Comparison of ENCODE assay signal across 8 mouse cellular contexts in genomic region chr7:110164103-110164681, GRCm38 (mm10). TPM values are rescaled to one million over a fixed set of nuclear protein-coding genes. Genes with fewer than 3 reads are reported as not detected.
DNase-seq lines count a peak whose midpoint lies in the region; ATAC-seq and TF ChIP-seq lines count a peak whose summit lies in the region.

No protein-coding gene starts in this region.

- no peaks in the 10 kb centered on the region for H3K36me3 ChIP-seq in G1E (replicated peaks)
- H3K36me3 ChIP-seq in forebrain, embryonic 16.5 days (ENCODE audit: control insufficient read depth, insufficient read depth): no peaks in the 10 kb centered on the region
- H3K36me3 ChIP-seq in lung, embryonic 14.5 days (ENCODE audit: insufficient read depth): no peaks in the 10 kb centered on the region
- no peaks in the 10 kb centered on the region for H3K36me3 ChIP-seq in thymus, adult 2 months (ENCODE audit: control insufficient read depth, insufficient read depth, low read length)

- H3K4me1 ChIP-seq in G1E (ENCODE audit: insufficient read depth, low read depth, low read length): peaks cover 27% of the 10 kb centered on the region
- peaks cover 6% of the 10 kb centered on the region for H3K4me1 ChIP-seq in forebrain, embryonic 16.5 days (replicated peaks; ENCODE audit: control insufficient read depth, insufficient read depth, low read length)
- H3K4me1 ChIP-seq in lung, embryonic 14.5 days (ENCODE audit: insufficient read depth): no peaks in the 10 kb centered on the region
- H3K4me1 ChIP-seq in olfactory bulb, adult 2 months (ENCODE audit: control insufficient read depth, insufficient read depth, low read length): no peaks in the 10 kb centered on the region
- H3K4me1 ChIP-seq in thymus, adult 2 months (replicated peaks; ENCODE audit: control insufficient read depth, insufficient read depth, low read length): 0 out of 2 replicates have a peak, but pooled peaks cover 4% of the 10 kb centered on the region

- no peaks in the 10 kb centered on the region for H3K27me3 ChIP-seq in G1E (ENCODE audit: insufficient read depth, low read length)
- no peaks in the 10 kb centered on the region for H3K27me3 ChIP-seq in forebrain, embryonic 16.5 days (replicated peaks; ENCODE audit: control insufficient read depth, insufficient read depth, low read length)
- no peaks in the 10 kb centered on the region for H3K27me3 ChIP-seq in lung, embryonic 14.5 days (ENCODE audit: insufficient read depth, low read length)
- H3K27me3 ChIP-seq in thymus, adult 2 months (ENCODE audit: control insufficient read depth, insufficient read depth, low read length): no peaks in the 10 kb centered on the region

- peak overlapping the region; percentile 76 for H3K9ac ChIP-seq in forebrain, embryonic 16.5 days (replicated peaks; ENCODE audit: low read depth, low read length)
- peak overlapping the region; percentile 75 for H3K9ac ChIP-seq in lung, embryonic 14.5 days

- whole genome bisulfite sequencing in forebrain, embryonic 16.5 days: under 1% methylated on average over 24 of the region's 24 CpGs
- under 1% methylated on average over 24 of the region's 24 CpGs for WGBS in lung, embryonic 14.5 days
- whole genome bisulfite sequencing in olfactory bulb, adult 2 months: under 1% methylated on average over 24 of the region's 24 CpGs
- under 1% methylated on average over 24 of the region's 24 CpGs for WGBS in thymus, adult 2 months

- ATAC-seq in G1E (ENCODE audit: extremely low read depth, insufficient number of reproducible peaks, low FRiP score, poor library complexity, severe bottlenecking): peak; percentile 64
- ATAC-seq in forebrain, embryonic 16.5 days: peak; percentile 85
- ATAC-seq in lung, embryonic 14.5 days (ENCODE audit: insufficient read depth): peak; percentile 87

- intact Hi-C loops in heart, postnatal 36 days (cut with DNase I): loop anchor here (2.0 to 10.0 kb wide), 3 partner anchors 41 to 481 kb away; partner anchors contain the start of genes Swap70 and Wee1

- H3K9me3 ChIP-seq in G1E (replicated peaks): no peaks in the 10 kb centered on the region
- no peaks in the 10 kb centered on the region for H3K9me3 ChIP-seq in forebrain, embryonic 16.5 days (ENCODE audit: control insufficient read depth, low read length)
- no peaks in the 10 kb centered on the region for H3K9me3 ChIP-seq in lung, embryonic 14.5 days (ENCODE audit: low read depth, low read length)

- peak overlapping the region; percentile 90 for H3K4me2 ChIP-seq in forebrain, embryonic 16.5 days (ENCODE audit: low read length)
- H3K4me2 ChIP-seq in lung, embryonic 14.5 days: peak overlapping the region; percentile 87

- peak; percentile 79 for DNase-seq in G1E (ENCODE audit: low spot score)
- DNase-seq in cerebellum, adult 18-20 months: peak; percentile 65 to 68
- DNase-seq in heart, postnatal 36 days: peak; percentile 89
- DNase-seq in layer of hippocampus, adult 2 months (ENCODE audit: low spot score in 2 of 2): peak; percentile 61 to 69
- peak; percentile 97 for DNase-seq in lung, embryonic 14.5 days
- DNase-seq in thymus, adult 2 months: peak; percentile 85

- TF ChIP-seq CTCF in G1E (IDR thresholded peaks at IDR 0.05; ENCODE audit: low read depth, low read length): no peak; the same call in 1 of the 2 replicates
- TF ChIP-seq CTCF in layer of hippocampus, adult 2 months (conservative IDR thresholded peaks at IDR 0.05): peak; percentile 79
- peak; percentile 83 for TF ChIP-seq CTCF in lung, embryonic 14.5 days (IDR thresholded peaks at IDR 0.05; ENCODE audit: low read depth)
- peak; percentile 59; the same call in 1 of the 2 replicates for TF ChIP-seq CTCF in olfactory bulb, adult 2 months (IDR thresholded peaks at IDR 0.05; ENCODE audit: insufficient read depth, low read depth, low read length)
- peak; percentile 88 for TF ChIP-seq CTCF in thymus, adult 2 months (IDR thresholded peaks at IDR 0.05; ENCODE audit: borderline replicate concordance, control insufficient read depth, extremely low read depth, insufficient read depth, low read length, poor library complexity)

- TF ChIP-seq POLR2A in olfactory bulb, adult 2 months (IDR thresholded peaks at IDR 0.05; ENCODE audit: insufficient read depth, low read depth, low read length): no peak
- 0 out of 2 replicates have a peak, but pooled peaks have one; percentile 17 for TF ChIP-seq POLR2A in thymus, adult 2 months (IDR thresholded peaks at IDR 0.05; ENCODE audit: control insufficient read depth, extremely low read depth, insufficient read depth, low read length, poor library complexity)

- H3K4me3 ChIP-seq in G1E (ENCODE audit: low read depth, low read length): peak overlapping the region; percentile 71
- peak overlapping the region; percentile 56 for H3K4me3 ChIP-seq in forebrain, embryonic 16.5 days (replicated peaks; ENCODE audit: low read length)
- H3K4me3 ChIP-seq in layer of hippocampus, adult 2 months: peak overlapping the region; percentile 71
- peak overlapping the region; percentile 46 for H3K4me3 ChIP-seq in lung, embryonic 14.5 days (ENCODE audit: low read depth, low read length)
- H3K4me3 ChIP-seq in olfactory bulb, adult 2 months (ENCODE audit: insufficient read depth, low read depth, low read length): peak overlapping the region; percentile 49
- peak overlapping the region; percentile 49 for H3K4me3 ChIP-seq in thymus, adult 2 months (ENCODE audit: control insufficient read depth, insufficient read depth, low read length)

- H3K27ac ChIP-seq in forebrain, embryonic 16.5 days (ENCODE audit: low read length): peak overlapping the region; percentile 81
- H3K27ac ChIP-seq in layer of hippocampus, adult 2 months: peak overlapping the region; percentile 90
- peak overlapping the region; percentile 98 for H3K27ac ChIP-seq in lung, embryonic 14.5 days (ENCODE audit: low read depth)
- peak overlapping the region; percentile 44 for H3K27ac ChIP-seq in olfactory bulb, adult 2 months (ENCODE audit: insufficient read depth, low read depth, low read length)
- H3K27ac ChIP-seq in thymus, adult 2 months (ENCODE audit: control insufficient read depth, insufficient read depth, low read length): peak overlapping the region; percentile 12; the same call in 1 of the 2 replicates

RNA-seq across cellular contexts. Expression of gene Wee1, which starts 42.3 kb away (rescaled TPM):
- total RNA-seq in G1E (2014; fragmentation: Nextera tagmentation) (82.1 and 86.6 TPM in 2 replicates), G1E (2017) (21.3 TPM in 2 replicates)
- polyA plus RNA-seq in G1E (2012): 32.7 and 39.4 TPM in 2 replicates
- polyA plus RNA-seq in forebrain, embryonic 16.5 days (2015; fragmentation: Nextera tagmentation; extraction: Ambion mirVana): 8.9 and 10.2 TPM in 2 replicates
- total RNA-seq in heart, postnatal 36 days (2021): 1 to 10 TPM; 9.2 to 9.8 TPM
- 10 to 100 TPM; 20.3 to 21.2 TPM for total RNA-seq in layer of hippocampus, adult 2 months (2021)
- polyA plus RNA-seq in lung, embryonic 14.5 days (2014; fragmentation: Nextera tagmentation; extraction: Ambion mirVana): 44.0 and 47.1 TPM in 2 replicates
- not detected in 2 replicates for polyA plus RNA-seq in olfactory bulb, adult 2 months (2012; ENCODE audit: insufficient read depth, insufficient read length, low replicate concordance, missing spikeins)
- polyA plus RNA-seq in thymus, adult 2 months (2012; rRNA removed): 13.0 and 32.6 TPM in 2 replicates

RNA-seq across cellular contexts. Expression of gene Swap70, which starts 57.3 kb away (rescaled TPM):
- total RNA-seq in G1E (2014; fragmentation: Nextera tagmentation) (78.3 and 93.9 TPM in 2 replicates), G1E (2017) (201 and 233 TPM in 2 replicates)
- polyA plus RNA-seq in G1E (2012): 50.4 and 56.0 TPM in 2 replicates
- 11.7 and 13.2 TPM in 2 replicates for polyA plus RNA-seq in forebrain, embryonic 16.5 days (2015; fragmentation: Nextera tagmentation; extraction: Ambion mirVana)
- total RNA-seq in heart, postnatal 36 days (2021): 10 to 100 TPM; 12.9 to 15.3 TPM
- total RNA-seq in layer of hippocampus, adult 2 months (2021): 10 to 100 TPM in 1 of 2 experiments, 1 to 10 TPM in 1; 9.4 to 10.8 TPM
- 33.0 and 35.4 TPM in 2 replicates for polyA plus RNA-seq in lung, embryonic 14.5 days (2014; fragmentation: Nextera tagmentation; extraction: Ambion mirVana)
- polyA plus RNA-seq in olfactory bulb, adult 2 months (2012; ENCODE audit: insufficient read depth, insufficient read length, low replicate concordance, missing spikeins): not detected in 2 replicates
- 18.3 and 20.1 TPM in 2 replicates for polyA plus RNA-seq in thymus, adult 2 months (2012; rRNA removed)

Comparison
In these comparisons a context has a peak if more than half of its experiments do, and no peak if none do; other contexts are left out.
1. Peak in every context shown above with its lines: DNase-seq, ATAC-seq, H3K4me3 ChIP-seq and H3K27ac ChIP-seq.
2. H3K27ac ChIP-seq: peak in every context shown above with its lines; median percentile 98 in lung, embryonic 14.5 days; 90 in layer of hippocampus, adult 2 months; 81 in forebrain, embryonic 16.5 days; 44 in olfactory bulb, adult 2 months; 12 in thymus, adult 2 months.
3. RNA of gene Swap70, which starts 57.3 kb away (polyA plus RNA-seq): 50.4 to 56.0 TPM in G1E, 33.0 to 35.4 TPM in lung, embryonic 14.5 days, 18.3 to 20.1 TPM in thymus, adult 2 months and 11.7 to 13.2 TPM in forebrain, embryonic 16.5 days; not detected in olfactory bulb, adult 2 months; every median in the first group is over 10 times any median in the second.